Mouse (Mus musculus) kidney, postnatal 10 days (tissue): Measurements from ENCODE around the gene Necab2.

Source experiments
- DNase-seq: peaks from one replicate; pipeline ENCODE4 v3.0.0; 2021; ENCODE audit warnings: mixed read lengths

Gene Necab2

DNA sequence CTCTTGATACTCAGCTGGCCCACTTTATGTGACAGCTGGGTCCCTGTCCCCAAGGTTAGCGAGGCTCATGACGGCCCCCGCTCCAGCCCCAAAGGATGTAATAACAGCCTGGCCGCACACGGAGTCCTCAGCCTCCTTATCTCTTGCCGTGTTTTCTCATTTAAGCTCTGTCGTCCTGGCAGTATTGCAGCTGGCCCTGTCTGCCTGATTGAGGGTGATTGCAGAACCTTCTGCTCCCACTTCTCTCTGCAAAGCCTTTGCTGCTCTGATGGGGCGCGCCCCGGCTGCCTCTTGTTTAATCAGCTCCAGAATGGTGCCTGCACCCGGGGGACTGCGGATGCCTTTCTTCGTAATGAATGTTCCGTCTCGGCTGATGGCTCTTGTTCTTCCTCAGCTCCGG, 13.2 kb downstream of the Necab2 start:
- no peak for DNase-seq

DNA sequence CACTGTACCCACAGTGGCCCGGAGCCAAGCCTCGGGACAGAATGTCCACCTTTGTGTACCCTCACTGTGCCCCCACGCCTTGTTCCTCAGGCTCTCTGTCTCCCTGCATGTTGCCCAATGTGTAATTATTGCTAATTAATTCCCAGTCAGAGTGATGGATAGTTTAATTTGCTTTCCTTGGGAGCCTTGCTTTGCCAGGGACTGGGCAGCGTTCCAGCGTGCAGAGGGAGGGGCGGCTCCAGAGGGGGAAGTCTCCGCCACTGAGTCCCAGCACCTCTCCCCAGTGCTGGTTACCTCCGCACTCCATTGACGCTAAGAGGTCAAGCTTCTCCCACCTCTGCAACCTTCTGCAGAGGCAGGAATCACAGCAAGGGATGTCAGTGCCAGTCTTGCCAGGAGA, 14.8 kb downstream of the Necab2 start:
- no peak for DNase-seq

DNA sequence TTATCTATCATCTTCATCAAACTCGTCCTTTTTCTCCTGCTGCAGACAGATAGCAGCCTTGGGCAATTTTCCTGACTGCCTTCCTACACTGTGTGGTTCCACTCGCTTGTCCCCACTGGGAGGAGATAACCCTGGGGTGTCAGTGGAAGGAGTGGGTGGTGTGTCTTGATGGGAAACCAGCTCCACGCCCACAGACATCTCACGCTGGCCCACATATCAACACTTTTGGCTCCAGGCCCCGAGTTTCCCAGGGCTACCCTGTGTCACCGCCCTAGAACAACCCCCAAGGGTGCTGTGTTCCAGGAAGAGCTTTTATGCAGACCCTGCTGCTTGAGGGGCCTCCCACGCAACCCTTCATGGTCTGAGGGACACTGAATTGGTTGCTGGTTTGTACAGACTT, 17.2 kb downstream of the Necab2 start:
- DNase-seq: no peak

DNA sequence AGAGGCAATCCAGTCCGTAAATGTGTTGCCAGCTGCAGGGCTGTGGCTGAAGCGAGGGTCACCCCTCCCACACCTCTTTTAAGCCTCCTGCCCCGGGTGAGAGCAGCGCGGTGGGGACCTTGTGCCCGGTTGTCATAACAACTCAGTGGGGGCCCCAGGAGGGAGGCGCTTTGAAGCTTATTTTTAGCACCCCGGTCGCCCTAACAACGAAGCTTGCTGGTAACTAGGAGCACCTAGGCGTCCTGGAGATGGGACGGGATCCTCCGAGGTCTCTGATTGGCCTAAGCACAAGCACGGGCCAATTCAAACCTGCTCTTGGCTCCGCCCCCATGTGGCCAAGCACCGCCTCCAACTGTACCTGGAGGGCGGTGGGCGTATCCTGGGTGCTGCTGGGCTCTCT, 19.6 kb downstream of the Necab2 start:
- peak; percentile 41 for DNase-seq

DNA sequence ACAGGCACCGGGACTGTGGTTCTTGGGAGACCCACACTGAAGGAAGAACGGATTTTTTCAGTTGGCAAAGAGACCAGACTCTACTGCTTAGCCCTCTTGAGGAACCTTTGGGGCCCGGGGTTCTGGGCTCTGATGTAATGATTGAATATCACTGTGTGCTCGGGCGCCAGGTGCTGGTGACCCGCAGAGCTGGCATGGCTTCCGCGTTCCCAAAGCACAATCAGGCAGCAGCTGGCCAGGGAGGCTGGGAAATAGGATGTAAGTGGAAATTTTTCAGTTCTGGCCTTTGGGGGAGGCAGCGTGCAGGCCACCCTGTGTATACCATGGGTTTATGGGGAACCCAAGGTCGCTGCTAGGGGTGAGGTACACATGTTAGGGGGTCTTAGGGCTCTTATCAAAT, 20.3 kb downstream of the Necab2 start:
- no peak for DNase-seq

DNA sequence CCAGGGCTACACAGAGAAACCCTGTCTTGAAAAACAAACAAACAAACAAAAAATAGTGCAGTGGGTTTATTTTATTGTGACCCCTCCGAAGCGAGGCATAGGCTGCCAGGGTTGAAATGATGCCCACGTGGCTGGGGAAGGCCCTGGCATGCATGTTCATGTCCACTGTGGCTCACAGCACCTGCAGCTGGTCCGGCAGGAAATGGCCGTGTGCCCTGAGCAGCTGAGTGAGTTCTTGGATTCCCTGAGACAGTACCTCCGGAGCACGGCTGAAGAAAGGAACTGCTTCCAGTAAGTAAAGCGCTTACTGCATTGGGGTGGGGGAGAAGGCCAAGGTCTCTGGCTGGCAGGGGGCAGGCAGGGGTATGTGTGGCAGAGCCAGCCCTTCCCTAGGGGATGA, 21.6 kb downstream of the Necab2 start:
- DNase-seq: no peak

DNA sequence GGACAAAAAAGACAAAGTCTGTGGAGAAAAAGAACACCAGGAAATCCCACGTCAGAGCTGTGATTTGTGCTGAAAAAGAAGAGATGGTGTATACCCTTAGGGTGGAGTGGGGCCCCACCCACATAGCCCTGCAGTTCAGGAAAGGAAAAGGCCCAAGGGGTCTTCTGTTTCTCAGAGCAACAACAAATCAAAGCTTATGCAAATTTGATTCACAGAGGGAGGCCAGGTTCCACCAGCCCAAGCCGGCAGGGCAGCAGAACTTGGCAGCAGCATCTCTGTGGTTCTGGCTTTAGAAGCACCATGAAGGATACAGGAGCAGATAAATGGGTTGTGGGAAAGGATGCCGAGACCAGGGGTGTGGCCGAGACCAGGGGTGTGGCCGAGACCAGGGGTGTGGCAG, 32.2 kb downstream of the Necab2 start:
- no peak for DNase-seq

DNA sequence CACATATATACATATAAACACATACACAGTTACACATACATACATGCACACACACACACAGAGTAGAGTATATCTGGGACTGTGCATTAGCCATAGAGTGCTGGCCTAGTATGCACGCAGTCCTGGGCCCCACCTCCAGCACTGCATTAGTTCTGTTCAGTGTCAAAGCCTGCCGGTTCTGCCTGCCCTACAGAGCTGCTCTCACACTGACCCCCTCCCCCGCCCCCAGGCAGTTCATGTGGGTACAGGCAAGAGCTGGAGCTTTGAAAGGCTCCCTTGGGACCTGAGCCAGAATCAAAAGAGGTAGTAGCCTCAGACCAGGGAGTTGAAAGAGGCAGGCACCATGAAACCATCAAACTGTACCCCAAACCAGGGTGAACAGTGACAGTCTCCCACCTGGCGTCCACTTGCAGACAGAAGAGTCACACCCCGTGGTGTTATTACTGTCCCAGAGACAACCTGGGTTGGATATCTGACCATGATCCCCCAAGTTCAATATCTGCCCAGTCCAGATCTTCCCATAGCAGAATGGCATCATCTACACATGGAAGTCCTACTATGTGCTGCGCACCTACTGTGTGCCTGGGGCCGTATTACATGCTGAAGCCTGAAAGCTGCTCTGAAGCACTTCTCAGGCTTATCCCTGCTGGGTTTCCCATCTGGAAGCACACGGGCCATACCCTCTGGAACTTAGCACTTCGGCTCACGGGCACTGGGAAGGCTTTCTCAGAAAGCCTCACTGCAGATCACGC, 37.8 kb downstream of the Necab2 start:
- no peak for DNase-seq

DNA sequence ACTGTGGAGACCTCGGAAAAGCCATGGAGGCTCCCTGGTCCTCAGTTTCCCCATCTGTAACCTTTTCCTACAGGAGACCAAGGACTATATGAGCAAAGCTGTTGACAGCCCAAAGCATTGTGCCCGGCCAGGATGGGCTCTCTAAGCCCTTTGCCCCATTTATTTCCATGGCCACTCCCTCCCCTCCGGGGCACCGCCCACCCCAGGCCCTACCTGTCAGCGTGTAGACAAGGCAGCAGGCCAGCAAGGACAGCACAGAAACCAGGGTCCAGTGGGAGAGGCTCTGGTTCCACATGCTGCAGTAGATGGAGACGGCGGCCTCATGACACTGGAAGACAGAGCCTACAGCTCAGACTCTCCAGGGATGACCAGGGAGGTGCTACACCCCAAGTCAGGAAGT, 40.6 kb downstream of the Necab2 start:
- DNase-seq: no peak

DNA sequence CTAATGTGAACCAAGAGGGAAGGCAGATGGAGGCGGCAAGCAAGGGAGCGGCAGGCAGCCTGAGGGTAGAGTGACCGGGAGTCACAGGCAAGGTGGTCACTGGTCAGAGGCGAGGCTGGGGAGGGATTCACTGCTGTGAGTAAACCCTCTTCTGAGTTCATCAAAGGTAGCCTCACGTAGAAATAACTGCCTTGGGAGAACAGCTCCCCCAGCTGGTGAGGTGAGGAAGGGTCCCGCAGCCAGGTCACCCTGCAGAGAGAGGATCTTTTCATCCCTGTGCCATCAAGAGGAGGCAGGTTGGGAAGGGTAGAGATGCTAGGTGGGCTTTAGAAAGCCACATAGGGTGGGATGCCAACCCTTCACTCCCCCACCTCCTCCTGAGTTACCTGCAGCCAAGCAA, 50.3 kb downstream of the Necab2 start:
- DNase-seq: peak; percentile 63

DNA sequence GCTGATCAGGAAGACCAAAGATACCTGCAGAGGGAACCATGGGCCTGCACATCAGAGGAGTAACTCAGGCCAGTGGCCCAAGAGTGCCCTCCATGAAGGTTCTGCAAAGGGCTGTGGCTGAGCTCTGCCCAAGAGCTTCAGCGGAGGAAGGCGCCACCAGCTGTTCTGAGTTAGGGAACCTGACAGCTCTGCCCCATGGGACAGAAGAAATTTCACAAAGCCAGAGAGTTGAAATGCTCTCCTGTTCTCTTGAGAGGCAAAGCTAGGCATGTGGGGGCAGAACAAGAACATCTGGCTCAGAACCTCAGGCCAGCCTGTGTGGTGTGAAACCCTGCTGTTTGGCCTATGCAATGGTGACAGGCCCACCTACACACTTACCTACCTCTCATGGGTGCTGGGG, 53.3 kb downstream of the Necab2 start:
- DNase-seq: no peak

DNA sequence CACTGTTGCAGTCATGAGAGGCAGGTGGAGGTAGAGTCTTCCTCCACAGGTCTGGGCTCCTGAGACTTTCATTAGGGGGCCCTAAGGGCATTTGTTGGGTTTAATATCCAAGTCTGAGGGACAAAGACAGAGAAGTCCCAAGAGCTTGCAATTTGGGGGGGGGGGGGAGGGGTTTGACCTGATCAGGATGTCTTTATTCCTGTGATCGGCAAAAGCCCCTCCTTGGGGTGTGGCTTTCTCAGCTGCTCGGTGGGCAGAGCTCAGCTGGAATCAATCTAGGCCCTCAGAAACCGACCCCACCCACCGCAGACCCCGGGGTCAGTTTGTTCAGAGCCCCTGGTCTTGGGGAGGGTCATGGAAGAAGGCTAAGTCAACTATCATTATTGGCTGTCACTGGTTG, 55.1 kb downstream of the Necab2 start, which contains the start of gene Slc38a8:
Gene Slc38a8, minus strand, starts transcription at position 101 of the 400 bp plus-strand sequence.
- no peak for DNase-seq

DNA sequence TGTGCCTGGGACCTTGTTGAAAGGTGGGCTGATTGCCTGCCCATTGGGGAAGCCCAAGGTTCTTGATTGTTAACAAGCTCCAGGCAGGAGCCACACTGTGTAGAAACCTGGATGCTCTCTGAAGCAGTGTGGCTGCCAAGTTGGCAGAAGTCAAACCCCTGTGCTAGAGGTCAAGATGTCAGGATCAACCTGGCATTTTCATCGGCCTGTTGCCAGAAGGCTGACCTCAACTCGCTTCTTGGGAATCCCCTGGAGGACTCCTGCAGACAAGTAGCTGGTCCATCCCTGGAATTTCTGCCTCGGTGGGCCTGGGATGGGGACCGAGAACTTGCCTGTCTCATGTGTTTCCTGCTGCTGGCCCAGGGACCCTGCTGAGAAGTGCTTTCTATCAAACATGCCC, 55.6 kb downstream of the Necab2 start:
- no peak for DNase-seq

DNA sequence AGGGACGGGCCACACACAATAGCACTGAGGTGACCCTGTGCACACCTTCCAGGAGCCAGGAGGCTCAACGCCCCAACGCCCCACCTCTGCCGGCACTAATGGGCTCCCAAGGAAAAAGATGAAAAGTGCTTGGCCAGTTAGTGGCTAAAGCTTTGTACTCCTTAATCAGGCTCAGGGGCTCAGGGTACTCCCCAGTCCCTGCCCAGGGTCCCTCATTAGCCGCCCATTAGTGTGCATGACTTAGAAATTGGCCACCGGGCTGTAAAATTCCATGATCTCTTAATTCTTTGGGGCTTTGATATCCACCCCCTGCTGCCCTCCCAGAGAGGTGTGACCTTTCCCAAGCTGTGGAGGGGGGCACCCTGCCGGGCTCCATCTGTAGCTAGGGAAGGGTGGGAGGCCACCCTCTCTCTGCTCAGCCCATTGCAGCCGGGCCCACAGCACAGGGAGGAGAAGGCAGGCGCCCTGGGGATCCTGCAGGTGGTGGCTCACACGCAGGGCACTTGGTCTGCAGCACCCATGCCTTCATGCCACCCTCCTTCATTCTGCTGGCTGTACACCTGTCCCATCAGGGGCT, 56.8 kb downstream of the Necab2 start:
- no peak for DNase-seq

DNA sequence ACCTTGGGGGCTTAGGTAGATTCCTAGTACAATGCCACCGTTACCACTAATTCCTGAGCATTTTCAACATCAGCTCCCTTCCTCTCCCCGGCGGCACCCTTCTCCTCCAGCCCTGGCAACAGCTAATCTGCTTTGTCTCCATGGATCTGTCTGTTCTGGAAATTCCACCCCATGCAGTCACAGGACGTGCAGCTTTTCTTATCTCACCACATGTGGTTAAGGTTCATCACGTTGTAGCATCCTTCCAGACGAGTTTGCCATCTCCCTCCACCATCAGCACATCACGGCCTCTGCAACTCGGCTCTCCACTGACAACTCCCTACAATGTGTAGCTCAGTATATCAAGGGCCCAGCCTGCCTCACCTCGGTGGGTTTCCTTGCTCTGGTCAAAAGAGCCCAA, 59.0 kb downstream of the Necab2 start:
- no peak for DNase-seq

DNA sequence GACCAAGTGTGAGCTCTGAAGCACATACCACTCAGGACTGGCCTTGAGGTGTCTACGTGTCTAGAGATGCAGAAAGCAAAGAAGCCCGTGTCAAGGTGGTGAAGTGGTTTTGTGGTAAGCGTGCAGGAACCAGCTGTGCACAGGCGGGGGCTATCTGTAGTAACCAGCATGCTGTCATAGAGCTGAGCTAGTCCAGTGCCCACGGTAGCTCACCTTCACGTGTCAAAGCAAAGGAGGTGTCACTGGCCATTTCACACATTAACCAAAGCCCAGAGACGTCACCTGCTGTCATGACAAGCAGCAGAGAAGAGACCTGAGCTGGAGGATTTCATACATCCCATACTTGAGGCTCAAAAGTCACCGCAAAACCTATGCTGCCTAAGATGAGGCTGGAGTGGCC, 59.6 kb downstream of the Necab2 start:
- DNase-seq: no peak

DNA sequence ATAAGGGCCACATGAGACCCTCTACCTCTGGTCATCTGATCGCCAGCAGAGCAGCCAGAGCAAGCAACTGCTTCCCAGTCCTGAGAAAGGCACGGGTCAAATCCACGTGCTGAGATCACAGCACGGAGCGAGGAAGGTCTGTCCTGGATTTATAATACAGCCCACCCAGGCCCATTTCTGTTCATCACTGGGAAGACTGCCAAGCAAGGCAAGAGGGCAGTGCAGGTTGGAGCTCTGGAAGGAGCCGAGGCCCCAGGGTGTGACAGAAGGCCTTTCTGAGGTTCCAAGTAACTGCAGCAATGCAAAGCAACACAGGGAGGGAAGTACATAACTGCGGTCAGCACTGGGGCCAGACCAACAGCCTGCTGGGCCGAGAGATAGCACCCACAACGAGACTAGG, 64.0 kb downstream of the Necab2 start:
- DNase-seq: no peak

DNA sequence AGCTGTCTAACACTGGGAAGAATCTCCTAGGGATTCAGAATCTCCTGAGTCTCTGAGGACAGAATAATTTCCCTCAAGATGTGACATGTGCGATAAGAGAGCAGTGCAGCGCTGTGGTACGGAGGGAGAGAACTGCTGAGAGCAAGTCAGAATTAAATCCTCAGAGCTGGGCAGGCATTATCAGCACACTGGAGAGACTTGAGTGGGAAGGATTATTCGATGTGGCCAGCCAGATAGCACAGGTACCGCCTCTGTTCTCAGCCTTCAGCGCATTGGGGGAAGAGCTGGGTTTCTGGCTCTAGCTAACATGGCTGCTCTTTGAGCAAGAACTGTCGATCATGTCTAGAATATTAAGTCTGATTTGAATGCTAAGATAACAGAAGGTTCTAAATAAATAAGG, 65.2 kb downstream of the Necab2 start:
- DNase-seq: no peak

DNA sequence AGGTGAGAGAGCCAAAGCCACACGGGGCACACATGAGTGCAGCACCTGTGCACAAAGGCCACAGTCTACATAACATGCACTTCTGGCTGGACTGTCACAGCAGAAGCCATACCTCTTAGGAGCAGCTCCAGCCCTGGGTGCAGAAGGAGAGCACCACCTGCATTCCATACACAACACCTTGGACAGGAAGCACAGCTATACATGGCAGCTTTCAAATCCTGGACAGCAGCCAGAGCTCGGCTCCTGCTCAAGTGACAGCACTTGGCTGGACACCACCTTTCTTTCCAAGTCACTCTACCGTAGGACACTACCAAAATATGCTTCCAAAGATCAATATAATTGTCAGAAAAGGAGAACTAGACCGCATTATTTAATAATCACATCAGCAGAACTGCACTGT, 66.9 kb downstream of the Necab2 start:
- DNase-seq: no peak

DNA sequence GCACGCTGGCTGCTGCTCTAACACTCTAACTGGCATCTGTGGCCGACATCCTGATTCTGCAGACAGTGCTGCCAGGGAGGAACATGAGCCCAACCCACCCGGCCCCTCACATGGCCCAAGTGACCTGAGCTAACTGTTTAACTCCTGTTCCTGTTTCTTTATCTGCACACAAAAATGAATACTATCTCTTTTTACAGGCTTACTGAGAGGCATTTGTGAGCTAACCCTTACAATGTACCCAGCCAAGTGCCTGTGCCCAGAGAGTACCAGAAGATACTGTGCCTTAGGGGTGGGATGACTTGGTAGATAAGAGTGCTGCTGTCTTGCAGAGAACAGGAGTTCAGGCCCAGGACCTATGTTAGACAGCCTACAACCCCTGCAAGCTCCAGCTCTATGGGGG, 68.4 kb downstream of the Necab2 start:
- DNase-seq: no peak

DNA sequence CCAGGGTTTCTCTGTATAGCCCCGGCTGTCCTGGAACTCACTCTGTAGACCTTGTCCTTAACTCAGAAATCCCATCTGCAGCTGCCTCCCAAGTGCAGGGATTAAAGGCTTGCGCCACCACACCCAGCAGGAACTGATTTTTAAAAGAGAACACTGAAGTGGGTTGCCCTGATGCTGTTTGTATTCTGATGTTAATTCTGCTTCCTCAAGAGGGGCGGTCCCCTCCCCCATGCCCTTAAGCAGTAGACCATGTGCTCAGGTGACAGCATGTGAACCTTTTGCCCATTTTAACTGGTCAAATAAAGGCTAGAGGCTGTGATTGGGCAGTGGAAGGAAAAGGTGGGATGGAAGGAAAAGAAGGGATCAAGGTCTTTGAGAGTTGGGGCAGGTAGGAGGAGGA, 69.2 kb downstream of the Necab2 start:
- no peak for DNase-seq

DNA sequence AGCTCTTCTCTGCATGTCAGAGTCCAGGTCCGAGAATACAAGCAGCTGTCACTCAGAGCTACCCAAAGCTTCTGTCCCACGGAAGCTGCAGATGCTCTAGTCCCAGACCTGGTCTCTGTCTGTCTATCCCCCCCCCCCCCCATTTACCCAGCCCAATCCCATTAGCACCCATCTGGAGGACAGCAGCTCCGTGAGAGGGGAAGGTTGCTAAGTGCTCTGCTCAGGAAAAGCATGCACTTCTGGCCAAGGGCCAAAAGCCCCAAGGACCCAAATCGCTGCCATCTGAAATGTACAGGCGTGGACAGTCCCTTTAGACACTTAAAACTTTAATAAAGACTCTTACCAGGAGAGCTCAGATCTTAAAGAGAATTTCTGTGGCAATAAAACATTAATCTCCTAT, 70.2 kb downstream of the Necab2 start:
- DNase-seq: no peak

DNA sequence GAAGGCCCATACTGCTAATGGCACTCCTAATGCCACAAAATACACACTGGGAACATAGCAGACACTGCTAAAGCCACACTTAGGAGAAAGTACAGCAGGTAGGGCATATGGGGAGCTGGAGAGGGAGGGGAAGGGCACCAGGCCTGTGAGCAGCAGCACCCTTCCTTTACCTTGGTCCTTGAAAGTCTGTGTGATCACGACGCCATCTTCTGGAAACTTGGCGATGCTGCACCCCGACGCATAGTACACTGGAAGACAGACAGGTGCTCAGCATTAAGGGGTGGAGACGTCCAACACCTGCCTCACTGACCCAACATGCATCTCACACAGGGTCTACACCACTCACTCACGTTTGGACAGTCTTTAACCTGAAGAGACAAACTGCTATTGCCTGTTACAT, 73.6 kb downstream of the Necab2 start:
- DNase-seq: no peak
